Mouse (Mus musculus) kidney, embryonic 16.5 days (tissue): ENCODE data around the gene Vill. TPM values are rescaled to one million over a fixed set of nuclear protein-coding genes. Genes with fewer than 3 reads are reported as not detected.

Experiments
- ATAC-seq: fragments of 200-750 bp; cut with Nextera tagmentation; 2 replicates; pipeline ENCODE4 v1.8.0; 2017; ENCODE audit warnings: moderate TSS enrichment; ENCODE audit not compliant: low FRiP score, low TSS enrichment
- H3K27ac ChIP-seq: fragments of 300-500 bp; sonication (generic); 2 replicates; pipeline ENCODE4 v1.5.1; 2014; ENCODE audit warnings: low read length
- H3K27me3 ChIP-seq: fragments of 300-500 bp; sonication (generic); 2 replicates; pipeline ENCODE4 v1.6.1; 2014; ENCODE audit warnings: low read length, control low read depth, mixed read lengths; ENCODE audit not compliant: insufficient read depth
- H3K36me3 ChIP-seq: fragments of 300-500 bp; sonication (generic); 2 replicates; pipeline ENCODE4 v1.6.1; 2014; ENCODE audit warnings: low read length, control low read depth, mixed read lengths; ENCODE audit not compliant: insufficient read depth
- H3K4me1 ChIP-seq: fragments of 300-500 bp; sonication (generic); 2 replicates; pipeline ENCODE4 v1.6.1; 2014; ENCODE audit warnings: low read length, control low read depth, mixed read lengths; ENCODE audit not compliant: insufficient read depth
- H3K4me2 ChIP-seq: fragments of 300-500 bp; sonication (generic); replicated peaks from 2 replicates; pipeline ENCODE4 v1.6.1; 2014; ENCODE audit warnings: low read depth, low read length
- H3K4me3 ChIP-seq: fragments of 300-500 bp; sonication (generic); 2 replicates; pipeline ENCODE4 v1.5.1; 2014; ENCODE audit warnings: mild to moderate bottlenecking, low read length
- H3K9ac ChIP-seq: fragments of 300-500 bp; sonication (generic); replicated peaks from 2 replicates; pipeline ENCODE4 v1.6.1; 2014; ENCODE audit warnings: low read length
- H3K9me3 ChIP-seq: fragments of 300-500 bp; sonication (generic); 2 replicates; pipeline ENCODE4 v1.6.1; 2016; ENCODE audit warnings: low read length, control low read depth
- WGBS: fragments of 180-500 bp; shearing (Covaris S2); extraction: QIAGEN DNeasy Blood & Tissue Kit; methylation state at CpG from one replicate; pipeline ENCODE4 v1.1.7; 2014; 5-methylcytosine and 5-hydroxymethylcytosine counted together
- microRNA-seq: library from miRNA; unstranded; fragments of <30 nt; microRNA quantifications from one replicate; pipeline ENCODE4, GENCODE M21; 2016
- polyA plus RNA-seq: library from polyadenylated mRNA; unstranded; fragments of >200 nt; fragmentation: Nextera tagmentation; extraction: Ambion mirVana; gene quantifications from 2 replicates; pipeline ENCODE4 v1.2.1, GENCODE M21; 2015

Vill gene
- polyA plus RNA-seq, 1 experiment from 2014 or later, result 56.3 TPM

- H3K36me3 ChIP-seq, result no peaks in the 10 kb centered on the region
- H3K4me1 ChIP-seq, result peaks cover 13% of the 10 kb centered on the region; the same call in 1 of the 2 replicates
- peak overlapping the region; percentile 78 for H3K4me2 ChIP-seq
- peak overlapping the region; percentile 59 for H3K9ac ChIP-seq
- 1% methylated on average over 19 of the region's 19 CpGs for WGBS
- H3K27me3 ChIP-seq, result 0 out of 2 replicates have a peak, but pooled peaks cover 3% of the 10 kb centered on the region
- H3K4me3 ChIP-seq, result peak overlapping the region; percentile 66
- H3K9me3 ChIP-seq, result peaks cover 3% of the 10 kb centered on the region; the same call in 1 of the 2 replicates
- peak; percentile 46; the same call in 1 of the 2 replicates for ATAC-seq
- no peak overlapping the region for H3K27ac ChIP-seq
Measured at GRCm38 (mm10) chr9:119102783-119103113, 50.2 kb downstream of the Vill start.

- H3K9ac ChIP-seq, result no peak overlapping the region
- H3K27me3 ChIP-seq, result 0 out of 2 replicates have a peak, but pooled peaks cover 3% of the 10 kb centered on the region
- H3K36me3 ChIP-seq, result no peaks in the 10 kb centered on the region
- H3K4me3 ChIP-seq, result no peak overlapping the region
- H3K9me3 ChIP-seq, result peaks cover 3% of the 10 kb centered on the region; the same call in 1 of the 2 replicates
- 89% methylated on average over 4 of the region's 4 CpGs for WGBS
- no peak overlapping the region for H3K4me2 ChIP-seq
- no peak overlapping the region for H3K27ac ChIP-seq
- ATAC-seq, result no peak; the same call in 1 of the 2 replicates
- peaks cover 17% of the 10 kb centered on the region for H3K4me1 ChIP-seq
Measured at GRCm38 (mm10) chr9:119107566-119107965, 55.0 kb downstream of the Vill start.

GRCm38 (mm10) chr9:119109685-119110353 is 57.2 kb downstream of the Vill start:
- Histone ChIP-seq H3K9ac (no peak overlapping the region), H3K36me3 (no peaks in the 10 kb centered on the region), H3K4me1 (peaks cover 11% of the 10 kb centered on the region), H3K9me3 (peaks cover 3% of the 10 kb centered on the region; the same call in 1 of the 2 replicates), H3K27me3 (no peaks in the 10 kb centered on the region), H3K4me2 (no peak overlapping the region), H3K27ac (no peak overlapping the region), H3K4me3 (no peak overlapping the region)
- no peak for ATAC-seq
- WGBS, result 71% methylated on average over 12 of the region's 12 CpGs

GRCm38 (mm10) chr9:119110640-119111039 is 58.1 kb downstream of the Vill start:
- Histone ChIP-seq H3K27me3 (no peaks in the 10 kb centered on the region), H3K9ac (no peak overlapping the region), H3K27ac (peak overlapping the region; percentile 13; the same call in 1 of the 2 replicates), H3K4me2 (no peak overlapping the region), H3K36me3 (no peaks in the 10 kb centered on the region), H3K9me3 (peaks cover 3% of the 10 kb centered on the region; the same call in 1 of the 2 replicates), H3K4me3 (no peak overlapping the region), H3K4me1 (peaks cover 11% of the 10 kb centered on the region)
- no peak for ATAC-seq
- 46% methylated on average over 3 of the region's 3 CpGs for WGBS

GRCm38 (mm10) chr9:119114911-119115310 is 62.3 kb downstream of the Vill start:
- Histone ChIP-seq H3K4me2 (no peak overlapping the region), H3K27ac (no peak overlapping the region), H3K9ac (no peak overlapping the region), H3K9me3 (no peaks in the 10 kb centered on the region), H3K4me3 (no peak overlapping the region), H3K4me1 (peaks cover 12% of the 10 kb centered on the region), H3K36me3 (no peaks in the 10 kb centered on the region), H3K27me3 (no peaks in the 10 kb centered on the region)
- ATAC-seq, result no peak
- WGBS, result 85% methylated on average over 17 of the region's 17 CpGs

GRCm38 (mm10) chr9:119119409-119120167 is 67.0 kb downstream of the Vill start:
- 57% methylated on average over 19 of the region's 19 CpGs for WGBS
- Histone ChIP-seq H3K27ac (peak overlapping the region; percentile 86), H3K4me1 (peaks cover 17% of the 10 kb centered on the region), H3K9me3 (no peaks in the 10 kb centered on the region), H3K27me3 (no peaks in the 10 kb centered on the region), H3K36me3 (no peaks in the 10 kb centered on the region), H3K4me2 (peak overlapping the region; percentile 45), H3K9ac (peak overlapping the region; percentile 40), H3K4me3 (peak overlapping the region; percentile 35)
- peak; percentile 86 for ATAC-seq

GRCm38 (mm10) chr9:119120168-119120560 is 67.6 kb downstream of the Vill start:
- Histone ChIP-seq H3K9me3 (no peaks in the 10 kb centered on the region), H3K9ac (peak overlapping the region; percentile 40; the same call in 1 of the 2 replicates), H3K4me2 (peak overlapping the region; percentile 45), H3K4me1 (peaks cover 17% of the 10 kb centered on the region), H3K27ac (peak overlapping the region; percentile 86), H3K36me3 (no peaks in the 10 kb centered on the region), H3K4me3 (peak overlapping the region; percentile 35), H3K27me3 (no peaks in the 10 kb centered on the region)
- WGBS, result 45% methylated on average over 3 of the region's 3 CpGs
- peak; percentile 16; the same call in 1 of the 2 replicates for ATAC-seq

Small RNAs within 50 kb of the gene (microRNA-seq; reads per million reads assigned to microRNA genes)
- 12.8 reads per million, percentile 33 among the genes with 10 or more reads in this experiment for gene Mir26a-1

Other genes with a start within 250 kb of the Vill start
- gene Ctdspl, start 126.3 kb upstream of the Vill start, polyA plus RNA-seq, result 27.5 and 30.7 TPM in 2 replicates
- gene Plcd1, start 40.7 kb downstream of the Vill start, polyA plus RNA-seq, result 25.3 and 26.9 TPM in 2 replicates
- 6.1 and 7.7 TPM in 2 replicates for gene Dlec1, start 49.7 kb downstream of the Vill start, polyA plus RNA-seq
- gene Acaa1b, start 104.3 kb downstream of the Vill start, polyA plus RNA-seq, result 44.0 and 52.4 TPM in 2 replicates
- not detected in 2 replicates for gene Gm47289, start 106.4 kb downstream of the Vill start, polyA plus RNA-seq
- gene Slc22a13, start 156.3 kb downstream of the Vill start, polyA plus RNA-seq, result 22.1 and 22.9 TPM in 2 replicates